In genomic region chr3:89279153-89279890, GRCm38 (mm10) we compare ENCODE assay signal across 8 mouse cellular contexts. TPM values are rescaled to one million over a fixed set of nuclear protein-coding genes. Genes with fewer than 3 reads are reported as not detected.
DNase-seq lines count a peak whose midpoint lies in the region; ATAC-seq and TF ChIP-seq lines count a peak whose summit lies in the region.

No protein-coding gene starts in this region.

- peaks cover 11% of the 10 kb centered on the region for H3K36me3 ChIP-seq in E14TG2a.4 (ENCODE audit: insufficient read depth, low read length)
- H3K36me3 ChIP-seq in forebrain, embryonic 11.5 days (ENCODE audit: control insufficient read depth, insufficient read depth, low read length) = no peaks in the 10 kb centered on the region
- H3K36me3 ChIP-seq in heart, embryonic 16.5 days (ENCODE audit: control insufficient read depth, insufficient read depth) = peaks cover 12% of the 10 kb centered on the region
- no peaks in the 10 kb centered on the region for H3K36me3 ChIP-seq in neural tube, embryonic 13.5 days

- WGBS in forebrain, embryonic 11.5 days = 3% methylated on average over 35 of the region's 35 CpGs
- whole genome bisulfite sequencing in heart, embryonic 16.5 days = 2% methylated on average over 35 of the region's 35 CpGs
- 4% methylated on average over 35 of the region's 35 CpGs for WGBS in lung, adult 2 months
- 2% methylated on average over 35 of the region's 35 CpGs for WGBS in neural tube, embryonic 13.5 days

- peak; percentile 66 for ATAC-seq in forebrain, embryonic 11.5 days (replicated peaks; ENCODE audit: low FRiP score)
- ATAC-seq in heart, embryonic 16.5 days (replicated peaks; ENCODE audit: extremely low read depth, insufficient read depth, low FRiP score) = peak; percentile 78
- ATAC-seq in neural tube, embryonic 13.5 days (ENCODE audit: low read depth) = peak; percentile 54

- H3K4me1 ChIP-seq in E14TG2a.4 (replicated peaks; ENCODE audit: low read depth, low read length) = peaks cover 72% of the 10 kb centered on the region
- H3K4me1 ChIP-seq in forebrain, embryonic 11.5 days (replicated peaks; ENCODE audit: control insufficient read depth, insufficient read depth, low read length) = peaks cover 17% of the 10 kb centered on the region
- H3K4me1 ChIP-seq in heart, embryonic 16.5 days (ENCODE audit: control insufficient read depth, insufficient read depth, low read length) = peaks cover 28% of the 10 kb centered on the region
- peaks cover 12% of the 10 kb centered on the region for H3K4me1 ChIP-seq in lung, adult 2 months (ENCODE audit: control insufficient read depth, insufficient read depth, low read length)
- peaks cover 54% of the 10 kb centered on the region for H3K4me1 ChIP-seq in neural tube, embryonic 13.5 days (replicated peaks)

- no peak overlapping the region for H3K27ac ChIP-seq in forebrain, embryonic 11.5 days (ENCODE audit: low read depth, low read length)
- peak overlapping the region; percentile 91 for H3K27ac ChIP-seq in heart, embryonic 16.5 days (ENCODE audit: low read length)
- peak overlapping the region; percentile 68 for H3K27ac ChIP-seq in neural tube, embryonic 13.5 days (replicated peaks)

- DNase-seq in brain, embryonic 14.5 days (ENCODE audit: low read depth) = peak; percentile 88
- DNase-seq in forebrain, embryonic 11.5 days (ENCODE audit: low spot score) = peak; percentile 90
- DNase-seq in kidney, postnatal 36 days = peak; percentile 94 to 96
- DNase-seq in lung, adult 2 months = peak; percentile 88
- DNase-seq in urinary bladder, adult 2 months (ENCODE audit: low spot score) = peak; percentile 82

- no peak for TF ChIP-seq CTCF in E14TG2a.4 (conservative IDR thresholded peaks at IDR 0.05; ENCODE audit: low read length)
- no peak for TF ChIP-seq CTCF in brain, embryonic 14.5 days (IDR thresholded peaks at IDR 0.05; ENCODE audit: borderline replicate concordance, extremely low read depth, insufficient read depth, insufficient read length)
- no peak for TF ChIP-seq CTCF in lung, adult 2 months (IDR thresholded peaks at IDR 0.05; ENCODE audit: insufficient read depth, low read length)

- peaks cover 62% of the 10 kb centered on the region for H3K27me3 ChIP-seq in E14TG2a.4 (ENCODE audit: insufficient read depth, low read length)
- H3K27me3 ChIP-seq in forebrain, embryonic 11.5 days (ENCODE audit: control insufficient read depth, insufficient read depth, low read length) = peaks cover 30% of the 10 kb centered on the region
- peaks cover 2% of the 10 kb centered on the region; the same call in 1 of the 2 replicates for H3K27me3 ChIP-seq in heart, embryonic 16.5 days (ENCODE audit: control insufficient read depth, insufficient read depth, low read length)
- peaks cover 48% of the 10 kb centered on the region for H3K27me3 ChIP-seq in neural tube, embryonic 13.5 days

- peak overlapping the region; percentile 80 for H3K4me3 ChIP-seq in E14TG2a.4 (replicated peaks; ENCODE audit: low read length)
- peak overlapping the region; percentile 36 for H3K4me3 ChIP-seq in forebrain, embryonic 11.5 days (ENCODE audit: low read depth, low read length)
- peak overlapping the region; percentile 69 for H3K4me3 ChIP-seq in heart, embryonic 16.5 days (ENCODE audit: low read length)
- peak overlapping the region; percentile 92 for H3K4me3 ChIP-seq in lung, adult 2 months (replicated peaks; ENCODE audit: extremely low read depth, low read depth, low read length)
- H3K4me3 ChIP-seq in neural tube, embryonic 13.5 days = peak overlapping the region; percentile 49

- peak overlapping the region; percentile 56 for H3K9ac ChIP-seq in forebrain, embryonic 11.5 days (ENCODE audit: low read length)
- H3K9ac ChIP-seq in heart, embryonic 16.5 days (ENCODE audit: low read length) = peak overlapping the region; percentile 83
- peak overlapping the region; percentile 72 for H3K9ac ChIP-seq in neural tube, embryonic 13.5 days

- H3K9me3 ChIP-seq in E14TG2a.4 (ENCODE audit: low read length) = no peaks in the 10 kb centered on the region
- no peaks in the 10 kb centered on the region for H3K9me3 ChIP-seq in forebrain, embryonic 11.5 days (ENCODE audit: control insufficient read depth, low read length)
- H3K9me3 ChIP-seq in heart, embryonic 16.5 days (replicated peaks; ENCODE audit: control insufficient read depth, low read length) = no peaks in the 10 kb centered on the region
- no peaks in the 10 kb centered on the region for H3K9me3 ChIP-seq in neural tube, embryonic 13.5 days

- H3K4me2 ChIP-seq in forebrain, embryonic 11.5 days (ENCODE audit: low read depth, low read length, severe bottlenecking) = peak overlapping the region; percentile 90
- H3K4me2 ChIP-seq in heart, embryonic 16.5 days (ENCODE audit: low read depth, low read length) = peak overlapping the region; percentile 98
- peak overlapping the region; percentile 94 for H3K4me2 ChIP-seq in neural tube, embryonic 13.5 days

- TF ChIP-seq POLR2A in brain, embryonic 14.5 days (IDR thresholded peaks at IDR 0.05; ENCODE audit: borderline replicate concordance, extremely low read depth, insufficient read depth, insufficient read length, poor library complexity, severe bottlenecking) = peak; percentile 43; the same call in 1 of the 2 replicates
- TF ChIP-seq POLR2A in lung, adult 2 months (IDR thresholded peaks at IDR 0.05; ENCODE audit: borderline replicate concordance, extremely low read depth, low read depth, low read length) = 0 out of 2 replicates have a peak, but pooled peaks have one; percentile 94

RNA-seq across cellular contexts. Expression of gene Efna1, which starts 1.6 kb away (rescaled TPM):
- polyA plus RNA-seq in brain, embryonic 14.5 days (2012; rRNA removed) = 11.2 and 12.0 TPM in 2 replicates
- 10.8 and 11.4 TPM in 2 replicates for polyA plus RNA-seq in forebrain, embryonic 11.5 days (2014; fragmentation: Nextera tagmentation; extraction: Ambion mirVana)
- 34.4 and 45.5 TPM in 2 replicates for polyA plus RNA-seq in heart, embryonic 16.5 days (2015; fragmentation: Nextera tagmentation; extraction: Ambion mirVana)
- 132 and 134 TPM in 2 replicates for polyA plus RNA-seq in lung, adult 2 months (2012; rRNA removed)
- polyA plus RNA-seq in neural tube, embryonic 13.5 days (2015; fragmentation: Nextera tagmentation; extraction: Ambion mirVana) = 12.5 and 14.5 TPM in 2 replicates
- 41.8 and 43.5 TPM in 2 replicates for polyA plus RNA-seq in urinary bladder, adult 2 months (2012; rRNA removed)

RNA-seq across cellular contexts. Expression of gene Slc50a1, which starts 9.0 kb away (rescaled TPM):
- polyA plus RNA-seq in brain, embryonic 14.5 days (2012; rRNA removed) = 41.4 and 71.8 TPM in 2 replicates
- 28.4 and 31.8 TPM in 2 replicates for polyA plus RNA-seq in forebrain, embryonic 11.5 days (2014; fragmentation: Nextera tagmentation; extraction: Ambion mirVana)
- polyA plus RNA-seq in heart, embryonic 16.5 days (2015; fragmentation: Nextera tagmentation; extraction: Ambion mirVana) = 44.8 and 51.1 TPM in 2 replicates
- 228 and 297 TPM in 2 replicates for polyA plus RNA-seq in lung, adult 2 months (2012; rRNA removed)
- polyA plus RNA-seq in neural tube, embryonic 13.5 days (2015; fragmentation: Nextera tagmentation; extraction: Ambion mirVana) = 44.0 and 45.5 TPM in 2 replicates
- polyA plus RNA-seq in urinary bladder, adult 2 months (2012; rRNA removed) = 128 and 156 TPM in 2 replicates

RNA-seq across cellular contexts. Expression of gene Dpm3, which starts 20.2 kb away (rescaled TPM):
- polyA plus RNA-seq in brain, embryonic 14.5 days (2012; rRNA removed) = 145 and 269 TPM in 2 replicates
- polyA plus RNA-seq in forebrain, embryonic 11.5 days (2014; fragmentation: Nextera tagmentation; extraction: Ambion mirVana) = 79.0 and 83.9 TPM in 2 replicates
- 65.3 and 79.6 TPM in 2 replicates for polyA plus RNA-seq in heart, embryonic 16.5 days (2015; fragmentation: Nextera tagmentation; extraction: Ambion mirVana)
- 411 and 476 TPM in 2 replicates for polyA plus RNA-seq in lung, adult 2 months (2012; rRNA removed)
- 76.9 and 81.4 TPM in 2 replicates for polyA plus RNA-seq in neural tube, embryonic 13.5 days (2015; fragmentation: Nextera tagmentation; extraction: Ambion mirVana)
- 200 and 251 TPM in 2 replicates for polyA plus RNA-seq in urinary bladder, adult 2 months (2012; rRNA removed)

RNA-seq across cellular contexts. Expression of gene Trim46, which starts 33.2 kb away (rescaled TPM):
- polyA plus RNA-seq in brain, embryonic 14.5 days (2012; rRNA removed) = 131 and 144 TPM in 2 replicates
- 11.9 and 13.5 TPM in 2 replicates for polyA plus RNA-seq in forebrain, embryonic 11.5 days (2014; fragmentation: Nextera tagmentation; extraction: Ambion mirVana)
- polyA plus RNA-seq in heart, embryonic 16.5 days (2015; fragmentation: Nextera tagmentation; extraction: Ambion mirVana) = 1.1 and 1.3 TPM in 2 replicates
- polyA plus RNA-seq in lung, adult 2 months (2012; rRNA removed) = 11.0 and 11.8 TPM in 2 replicates
- polyA plus RNA-seq in neural tube, embryonic 13.5 days (2015; fragmentation: Nextera tagmentation; extraction: Ambion mirVana) = 55.8 and 55.9 TPM in 2 replicates
- polyA plus RNA-seq in urinary bladder, adult 2 months (2012; rRNA removed) = 4.1 and 6.0 TPM in 2 replicates

RNA-seq across cellular contexts. Expression of gene Krtcap2, which starts 33.6 kb away (rescaled TPM):
- 86.7 and 106 TPM in 2 replicates for polyA plus RNA-seq in brain, embryonic 14.5 days (2012; rRNA removed)
- 237 and 252 TPM in 2 replicates for polyA plus RNA-seq in forebrain, embryonic 11.5 days (2014; fragmentation: Nextera tagmentation; extraction: Ambion mirVana)
- polyA plus RNA-seq in heart, embryonic 16.5 days (2015; fragmentation: Nextera tagmentation; extraction: Ambion mirVana) = 202 and 234 TPM in 2 replicates
- polyA plus RNA-seq in lung, adult 2 months (2012; rRNA removed) = 189 and 252 TPM in 2 replicates
- 248 and 258 TPM in 2 replicates for polyA plus RNA-seq in neural tube, embryonic 13.5 days (2015; fragmentation: Nextera tagmentation; extraction: Ambion mirVana)
- 67.7 and 77.1 TPM in 2 replicates for polyA plus RNA-seq in urinary bladder, adult 2 months (2012; rRNA removed)

Comparison
In these comparisons a context has a peak if more than half of its experiments do, and no peak if none do; other contexts are left out.
1. H3K4me3 ChIP-seq: peak in every context shown above with its lines; median percentile 92 in lung, adult 2 months; 80 in E14TG2a.4; 69 in heart, embryonic 16.5 days; 49 in neural tube, embryonic 13.5 days; 36 in forebrain, embryonic 11.5 days.